Mouse (Mus musculus): Measurements from ENCODE around the gene Ccna2. TPM values are rescaled to one million over a fixed set of nuclear protein-coding genes. Genes with fewer than 3 reads are reported as not detected.

The Ccna2 gene
- 0.74 and 3.8 TPM in 2 replicates for total RNA-seq (2014; rRNA removed)
- 0.50 and 0.67 TPM in 2 replicates for polyA plus RNA-seq (2012; rRNA removed)

- Histone ChIP-seq H3K79me2 (ENCODE audit: control insufficient read depth, insufficient read depth, low read length) (peaks cover 5% of the 10 kb centered on the region; the same call in 1 of the 2 replicates), H3K27ac (replicated peaks; ENCODE audit: insufficient read depth, low read depth, low read length) (no peak within 1 kb of the TSS), H3K36me3 (ENCODE audit: control insufficient read depth, insufficient read depth, low read length) (peaks cover 2% of the 10 kb centered on the region; the same call in 1 of the 2 replicates), H3K9ac (ENCODE audit: low read depth, low read length) (peak within 1 kb of the TSS; percentile 30; the same call in 1 of the 2 replicates), H3K4me3 (ENCODE audit: insufficient read depth, low read depth, low read length) (peak within 1 kb of the TSS; percentile 67), H3K4me1 (ENCODE audit: control insufficient read depth, insufficient read depth, low read length) (peaks cover 3% of the 10 kb centered on the region; the same call in 1 of the 2 replicates), H3K27me3 (ENCODE audit: control insufficient read depth, insufficient read depth, low read length) (no peaks in the 10 kb centered on the region)
- DNase-seq (ENCODE audit: extremely low read depth, low read depth, low spot score): peak; percentile 91
- TF ChIP-seq CTCF (IDR thresholded peaks at IDR 0.05; ENCODE audit: low read depth, low read length) (peak; percentile 78), POLR2A (IDR thresholded peaks at IDR 0.05; ENCODE audit: extremely low read depth, insufficient read depth, low read length) (no peak)
- WGBS: under 1% methylated on average over 60 of the region's 60 CpGs
Observed at GRCm38 (mm10) chr3:36571827-36572378, at the start of gene Ccna2. Gene Ccna2 (minus strand): TSS chr3:36572150.

- 35% methylated on average over 7 of the region's 7 CpGs for WGBS
- Histone ChIP-seq H3K27ac (replicated peaks; ENCODE audit: insufficient read depth, low read depth, low read length) (no peak overlapping the region), H3K9ac (ENCODE audit: low read depth, low read length) (no peak overlapping the region), H3K4me1 (ENCODE audit: control insufficient read depth, insufficient read depth, low read length) (peaks cover 2% of the 10 kb centered on the region; the same call in 1 of the 2 replicates), H3K27me3 (ENCODE audit: control insufficient read depth, insufficient read depth, low read length) (no peaks in the 10 kb centered on the region), H3K36me3 (ENCODE audit: control insufficient read depth, insufficient read depth, low read length) (no peaks in the 10 kb centered on the region), H3K79me2 (ENCODE audit: control insufficient read depth, insufficient read depth, low read length) (no peaks in the 10 kb centered on the region), H3K4me3 (ENCODE audit: insufficient read depth, low read depth, low read length) (no peak overlapping the region)
- no peak for DNase-seq (ENCODE audit: extremely low read depth, low read depth, low spot score)
- TF ChIP-seq POLR2A (IDR thresholded peaks at IDR 0.05; ENCODE audit: extremely low read depth, insufficient read depth, low read length) (no peak), CTCF (IDR thresholded peaks at IDR 0.05; ENCODE audit: low read depth, low read length) (no peak)
Observed at GRCm38 (mm10) chr3:36618181-36618580, 46.2 kb upstream of the Ccna2 start.

- H3K36me3 ChIP-seq (ENCODE audit: control insufficient read depth, insufficient read depth, low read length): no peaks in the 10 kb centered on the region
- no peak for TF ChIP-seq POLR2A (IDR thresholded peaks at IDR 0.05; ENCODE audit: extremely low read depth, insufficient read depth, low read length)
- TF ChIP-seq CTCF (IDR thresholded peaks at IDR 0.05; ENCODE audit: low read depth, low read length): no peak
- H3K4me1 ChIP-seq (ENCODE audit: control insufficient read depth, insufficient read depth, low read length): peaks cover 3% of the 10 kb centered on the region; the same call in 1 of the 2 replicates
- H3K79me2 ChIP-seq (ENCODE audit: control insufficient read depth, insufficient read depth, low read length): no peaks in the 10 kb centered on the region
- H3K9ac ChIP-seq (ENCODE audit: low read depth, low read length): no peak overlapping the region
- H3K27ac ChIP-seq (replicated peaks; ENCODE audit: insufficient read depth, low read depth, low read length): no peak overlapping the region
- DNase-seq (ENCODE audit: extremely low read depth, low read depth, low spot score): no peak
- H3K4me3 ChIP-seq (ENCODE audit: insufficient read depth, low read depth, low read length): no peak overlapping the region
- H3K27me3 ChIP-seq (ENCODE audit: control insufficient read depth, insufficient read depth, low read length): no peaks in the 10 kb centered on the region
- WGBS: 58% methylated on average over 5 of the region's 5 CpGs
Observed at GRCm38 (mm10) chr3:36613908-36614255, 41.9 kb upstream of the Ccna2 start.

- H3K4me1 ChIP-seq (ENCODE audit: control insufficient read depth, insufficient read depth, low read length): peaks cover 3% of the 10 kb centered on the region; the same call in 1 of the 2 replicates
- H3K4me3 ChIP-seq (ENCODE audit: insufficient read depth, low read depth, low read length): peak within 1 kb of the TSS; percentile 95
- H3K36me3 ChIP-seq (ENCODE audit: control insufficient read depth, insufficient read depth, low read length): no peaks in the 10 kb centered on the region
- TF ChIP-seq CTCF (IDR thresholded peaks at IDR 0.05; ENCODE audit: low read depth, low read length) (no peak), POLR2A (IDR thresholded peaks at IDR 0.05; ENCODE audit: extremely low read depth, insufficient read depth, low read length) (0 out of 2 replicates have a peak, but pooled peaks have one; percentile 43)
- no peaks in the 10 kb centered on the region for H3K27me3 ChIP-seq (ENCODE audit: control insufficient read depth, insufficient read depth, low read length)
- peak within 1 kb of the TSS; percentile 93 for H3K9ac ChIP-seq (ENCODE audit: low read depth, low read length)
- peak; percentile 74 for DNase-seq (ENCODE audit: extremely low read depth, low read depth, low spot score)
- WGBS: 5% methylated on average over 38 of the region's 38 CpGs
- no peaks in the 10 kb centered on the region for H3K79me2 ChIP-seq (ENCODE audit: control insufficient read depth, insufficient read depth, low read length)
- H3K27ac ChIP-seq (replicated peaks; ENCODE audit: insufficient read depth, low read depth, low read length): 0 out of 2 replicates have a peak within 1 kb of the TSS, but pooled peaks have one; percentile 4
Observed at GRCm38 (mm10) chr3:36613202-36613907, 41.4 kb upstream of the Ccna2 start, which contains the start of gene Bbs7. Gene Bbs7 (minus strand): TSS chr3:36613477.

GRCm38 (mm10) chr3:36612687-36613086 is 40.7 kb upstream of the Ccna2 start:
- Histone ChIP-seq H3K9ac (ENCODE audit: low read depth, low read length) (peak overlapping the region; percentile 93), H3K27me3 (ENCODE audit: control insufficient read depth, insufficient read depth, low read length) (no peaks in the 10 kb centered on the region), H3K27ac (replicated peaks; ENCODE audit: insufficient read depth, low read depth, low read length) (0 out of 2 replicates have a peak overlapping the region, but pooled peaks have one; percentile 4), H3K4me1 (ENCODE audit: control insufficient read depth, insufficient read depth, low read length) (peaks cover 3% of the 10 kb centered on the region; the same call in 1 of the 2 replicates), H3K79me2 (ENCODE audit: control insufficient read depth, insufficient read depth, low read length) (no peaks in the 10 kb centered on the region), H3K36me3 (ENCODE audit: control insufficient read depth, insufficient read depth, low read length) (no peaks in the 10 kb centered on the region), H3K4me3 (ENCODE audit: insufficient read depth, low read depth, low read length) (peak overlapping the region; percentile 95)
- TF ChIP-seq CTCF (IDR thresholded peaks at IDR 0.05; ENCODE audit: low read depth, low read length) (no peak), POLR2A (IDR thresholded peaks at IDR 0.05; ENCODE audit: extremely low read depth, insufficient read depth, low read length) (no peak)
- peak; percentile 8 for DNase-seq (ENCODE audit: extremely low read depth, low read depth, low spot score)
- whole genome bisulfite sequencing: 12% methylated on average over 6 of the region's 6 CpGs
